In genomic region chr1:138334701-138335100, GRCm38 (mm10) we compare ENCODE assay signal across 29 mouse cellular contexts.
A peak's percentile ranks its signal among the peaks of the same experiment; 100 is the strongest.
DNase-seq lines count a peak whose midpoint lies in the region; TF ChIP-seq lines count a peak whose summit lies in the region.
"Had no signal": no experiment of that assay in that cellular context is flagged by ENCODE, and none has a peak within 500 bp of the region (broad histone marks: within the 10 kb centered on the region; RNA-seq: fewer than 3 reads in every experiment).

No protein-coding gene starts in this region.

- H3K4me3 ChIP-seq in left cerebral cortex, adult 2 months, result no peak overlapping the region
- H3K4me3 ChIP-seq: forebrain, embryonic 13.5 days; heart, embryonic 10.5 days; heart, embryonic 15.5 days; hindbrain, embryonic 12.5 days; intestine, embryonic 15.5 days; midbrain, embryonic 15.5 days had no signal

- no peak overlapping the region for H3K27ac ChIP-seq in left cerebral cortex, adult 2 months
- H3K27ac ChIP-seq: forebrain, embryonic 13.5 days; heart, embryonic 10.5 days; heart, embryonic 15.5 days; hindbrain, embryonic 12.5 days; hindbrain, postnatal 0 days; intestine, embryonic 15.5 days; kidney, postnatal 0 days; liver, embryonic 14.5 days; macrophage; midbrain, embryonic 15.5 days had no signal

- TF ChIP-seq CTCF in left cerebral cortex, adult 2 months (IDR thresholded peaks at IDR 0.05), result no peak

- intact Hi-C loops in left cerebral cortex, adult 2 months (cut with DNase I), result loop anchor here (5.0 kb wide), 1 partner anchor 488 kb away; no protein-coding TSS in a partner anchor
- intact Hi-C loops in left cerebral cortex, postnatal 10 days (cut with DNase I), result loop anchor here (10.0 kb wide), 1 partner anchor 300 kb away; no protein-coding TSS in a partner anchor

- DNase-seq in left cerebral cortex, adult 2 months (ENCODE audit: extremely low spot score in 1 of 2, low spot score in 2 of 2), result peak; percentile 17 to 27
- no peak for DNase-seq in left cerebral cortex, postnatal 10 days (ENCODE audit: extremely low spot score in 1 of 2, low spot score in 2 of 2)
- peak; percentile 55 to 69 for DNase-seq in right cerebral cortex, adult 2 months (ENCODE audit: low spot score in 2 of 2)
- no peak for DNase-seq in right cerebral cortex, postnatal 4 days
- DNase-seq in brain, adult 2 months (ENCODE audit: low read depth, low spot score), result peak; percentile 66
- DNase-seq in telencephalon, adult 2 months (ENCODE audit: low read depth, low spot score), result peak; percentile 27
- no peak for DNase-seq in ovary, adult 18-20 months (ENCODE audit: low spot score)
- DNase-seq in cerebellum, adult 9-10 months, result no peak
- DNase-seq: adrenal gland, postnatal 10 days; B cell, adult 2 months; cerebellum, adult 11 months; cerebellum, postnatal 10 days; gastrocnemius, postnatal 25 days; heart, adult 11 months; heart, postnatal 36 days; kidney, adult 2 months; liver; lung, adult 2 months; lung, postnatal 10 days had no signal

Comparison
In these comparisons a context has a peak if more than half of its experiments do, and no peak if none do; other contexts are left out.
1. DNase-seq: peak in left cerebral cortex, adult 2 months (2 of 2), right cerebral cortex, adult 2 months (2 of 2), brain, adult 2 months (single experiment) and telencephalon, adult 2 months (single experiment); none in left cerebral cortex, postnatal 10 days (0 of 2), right cerebral cortex, postnatal 4 days (single experiment), ovary, adult 18-20 months (single experiment) and cerebellum, adult 9-10 months (single experiment).